Mouse (Mus musculus): ENCODE data around the gene Mblac2. TPM values are rescaled to one million over a fixed set of nuclear protein-coding genes. Genes with fewer than 3 reads are reported as not detected.

The Mblac2 gene
- polyA plus RNA-seq, 1 experiment from 2014 or later, result 55.4 TPM

DNA sequence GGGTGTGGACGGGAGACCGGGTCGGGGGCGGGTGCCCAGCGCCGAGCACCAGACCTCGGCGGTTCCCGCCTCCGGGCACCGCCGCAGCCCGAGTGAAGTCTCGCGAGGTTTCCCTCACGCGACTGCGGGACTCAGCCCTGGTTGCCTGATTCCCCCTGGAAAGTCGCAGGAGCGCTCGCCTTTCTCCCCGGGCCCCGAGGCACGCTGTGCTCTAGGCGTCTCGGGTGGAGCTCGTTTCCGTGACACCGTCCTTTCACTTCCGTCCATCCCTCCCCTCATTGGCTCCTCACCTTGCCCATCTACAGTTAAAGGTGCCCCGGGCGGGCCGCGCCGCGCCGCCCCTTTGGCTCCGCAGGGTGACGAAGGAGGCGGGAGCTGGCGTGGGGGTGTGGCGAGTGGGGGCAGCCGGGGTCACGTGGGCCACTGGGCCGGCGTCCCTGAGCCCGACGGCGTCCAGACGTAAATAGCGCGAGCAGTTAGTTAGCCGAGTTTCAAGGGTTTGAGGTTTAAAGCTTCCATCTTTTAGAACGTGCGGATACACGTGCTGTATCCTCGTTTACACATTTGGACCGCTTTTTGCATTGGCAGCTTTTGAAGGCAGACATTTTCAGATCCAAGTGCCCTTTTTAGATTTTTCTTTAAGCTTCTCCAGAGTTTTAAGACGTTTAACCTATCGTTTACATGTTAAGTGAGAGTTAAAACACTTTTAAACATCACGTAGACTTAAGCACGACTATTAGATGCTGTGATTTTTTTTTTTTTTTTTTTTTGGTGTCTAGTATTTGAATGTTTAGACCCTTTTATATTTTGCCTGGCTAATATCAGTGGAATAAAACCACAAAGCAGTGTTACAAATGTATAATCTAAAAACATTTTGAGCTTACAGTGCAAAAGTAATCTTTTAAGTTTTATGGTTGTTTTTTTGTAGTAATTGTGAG is 72.5 kb downstream of the Mblac2 start:
- Histone ChIP-seq H3K9ac (ENCODE audit: low read depth, low read length) (peak overlapping the region; percentile 89), H3K4me2 (ENCODE audit: low read length) (peak overlapping the region; percentile 54), H3K36me3 (ENCODE audit: control insufficient read depth, insufficient read depth, low read length) (no peaks in the 10 kb centered on the region), H3K4me3 (ENCODE audit: low read depth, low read length) (peak overlapping the region; percentile 76), H3K27ac (ENCODE audit: low read length) (peak overlapping the region; percentile 100), H3K27me3 (ENCODE audit: control insufficient read depth, insufficient read depth, low read depth, low read length) (no peaks in the 10 kb centered on the region), H3K9me3 (replicated peaks; ENCODE audit: control insufficient read depth, low read length, poor library complexity, severe bottlenecking) (no peaks in the 10 kb centered on the region), H3K4me1 (ENCODE audit: control insufficient read depth, insufficient read depth, low read length) (peaks cover 20% of the 10 kb centered on the region)
- WGBS, result under 1% methylated on average over 62 of the region's 62 CpGs
- ATAC-seq, result peak; percentile 99

DNA sequence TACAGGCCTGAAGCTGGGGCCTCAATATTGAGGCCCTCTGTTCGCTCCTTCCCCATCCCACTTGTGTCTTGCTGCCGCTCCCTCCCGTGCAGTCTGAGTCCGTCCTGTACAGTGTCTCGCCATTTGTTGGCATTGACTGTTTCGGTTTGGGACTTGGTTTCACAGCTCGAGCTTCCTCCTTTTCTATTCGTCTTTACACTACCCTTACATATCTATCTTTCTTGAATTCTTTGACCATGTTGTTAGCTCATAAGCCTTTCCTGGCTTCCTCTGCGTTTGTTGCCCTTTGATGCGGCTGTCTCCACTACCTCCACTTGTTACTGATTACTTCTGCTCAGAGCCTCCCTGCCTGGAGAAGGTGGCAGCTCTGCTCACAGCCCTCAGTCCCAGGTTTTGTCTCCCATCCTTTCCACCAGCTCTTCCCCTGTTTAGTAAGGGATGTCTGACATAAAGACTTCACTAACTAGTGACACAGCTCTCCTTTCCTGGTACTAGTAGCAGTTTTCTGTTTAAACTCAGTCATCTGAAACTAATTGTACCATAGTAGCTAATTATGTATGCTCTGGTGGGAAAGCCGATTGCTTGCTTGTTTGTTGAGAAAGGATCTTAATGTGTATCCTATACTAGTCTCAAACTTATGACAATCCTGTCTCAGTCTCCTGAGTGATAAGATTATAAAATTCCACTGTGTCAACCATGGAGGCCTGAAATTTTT is 74.8 kb downstream of the Mblac2 start:
- Histone ChIP-seq H3K4me3 (ENCODE audit: low read depth, low read length) (no peak overlapping the region), H3K36me3 (ENCODE audit: control insufficient read depth, insufficient read depth, low read length) (peaks cover 2% of the 10 kb centered on the region; the same call in 1 of the 2 replicates), H3K9me3 (replicated peaks; ENCODE audit: control insufficient read depth, low read length, poor library complexity, severe bottlenecking) (no peaks in the 10 kb centered on the region), H3K9ac (ENCODE audit: low read depth, low read length) (no peak overlapping the region), H3K4me1 (ENCODE audit: control insufficient read depth, insufficient read depth, low read length) (peaks cover 20% of the 10 kb centered on the region), H3K4me2 (ENCODE audit: low read length) (no peak overlapping the region; the same call in 1 of the 2 replicates), H3K27me3 (ENCODE audit: control insufficient read depth, insufficient read depth, low read depth, low read length) (no peaks in the 10 kb centered on the region), H3K27ac (ENCODE audit: low read length) (no peak overlapping the region)
- WGBS, result 73% methylated on average over 11 of the region's 11 CpGs
- ATAC-seq, result no peak

DNA sequence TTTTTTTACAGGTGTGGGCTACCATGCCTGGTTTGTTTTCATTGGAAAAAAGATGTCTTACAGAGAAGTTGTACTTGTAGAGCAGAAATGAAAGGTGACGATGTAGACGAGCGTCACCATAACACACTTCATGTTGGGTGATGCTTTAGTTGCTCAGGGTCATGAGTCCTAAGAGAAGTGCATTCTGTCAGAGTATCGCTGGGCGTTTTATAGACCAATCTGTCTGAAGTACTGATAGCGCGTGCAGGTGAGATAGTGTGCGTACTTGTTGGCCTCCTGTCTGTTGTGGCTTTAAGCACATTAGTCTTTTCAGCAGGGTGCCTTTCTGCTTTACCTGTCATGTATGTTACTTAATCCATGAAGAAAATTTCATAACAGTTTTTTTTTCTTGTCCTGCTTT is 79.0 kb downstream of the Mblac2 start:
- H3K9ac ChIP-seq (ENCODE audit: low read depth, low read length), result no peak overlapping the region
- H3K4me3 ChIP-seq (ENCODE audit: low read depth, low read length), result no peak overlapping the region
- no peak overlapping the region for H3K4me2 ChIP-seq (ENCODE audit: low read length)
- no peak overlapping the region for H3K27ac ChIP-seq (ENCODE audit: low read length)
- no peaks in the 10 kb centered on the region for H3K27me3 ChIP-seq (ENCODE audit: control insufficient read depth, insufficient read depth, low read depth, low read length)
- 97% methylated on average over 8 of the region's 8 CpGs for WGBS
- peaks cover 9% of the 10 kb centered on the region for H3K36me3 ChIP-seq (ENCODE audit: control insufficient read depth, insufficient read depth, low read length)
- H3K4me1 ChIP-seq (ENCODE audit: control insufficient read depth, insufficient read depth, low read length), result peaks cover 6% of the 10 kb centered on the region
- no peaks in the 10 kb centered on the region for H3K9me3 ChIP-seq (replicated peaks; ENCODE audit: control insufficient read depth, low read length, poor library complexity, severe bottlenecking)
- no peak for ATAC-seq

DNA sequence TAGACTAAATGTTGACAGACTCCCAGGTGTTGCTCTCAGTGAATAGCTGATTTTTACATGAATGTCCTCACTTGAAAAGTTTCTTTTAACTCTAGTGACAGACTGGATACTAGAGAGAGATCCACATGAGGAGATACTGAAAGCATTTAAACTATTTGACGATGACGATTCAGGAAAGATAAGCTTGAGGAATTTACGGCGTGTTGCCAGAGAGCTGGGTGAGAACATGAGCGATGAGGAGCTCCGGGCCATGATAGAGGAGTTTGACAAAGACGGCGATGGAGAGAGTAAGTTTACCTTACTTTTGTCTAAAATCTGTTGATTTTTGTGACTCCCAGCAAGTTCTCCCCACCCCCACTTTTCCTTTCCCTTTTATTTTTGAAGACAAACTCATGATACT is 80.7 kb downstream of the Mblac2 start:
- 0 out of 2 replicates have a peak, but pooled peaks cover 2% of the 10 kb centered on the region for H3K4me1 ChIP-seq (ENCODE audit: control insufficient read depth, insufficient read depth, low read length)
- no peak for ATAC-seq
- H3K9me3 ChIP-seq (replicated peaks; ENCODE audit: control insufficient read depth, low read length, poor library complexity, severe bottlenecking), result no peaks in the 10 kb centered on the region
- no peaks in the 10 kb centered on the region for H3K27me3 ChIP-seq (ENCODE audit: control insufficient read depth, insufficient read depth, low read depth, low read length)
- H3K9ac ChIP-seq (ENCODE audit: low read depth, low read length), result no peak overlapping the region
- no peak overlapping the region for H3K27ac ChIP-seq (ENCODE audit: low read length)
- whole genome bisulfite sequencing, result 93% methylated on average over 8 of the region's 8 CpGs
- H3K36me3 ChIP-seq (ENCODE audit: control insufficient read depth, insufficient read depth, low read length), result peaks cover 9% of the 10 kb centered on the region
- H3K4me2 ChIP-seq (ENCODE audit: low read length), result no peak overlapping the region
- H3K4me3 ChIP-seq (ENCODE audit: low read depth, low read length), result no peak overlapping the region

DNA sequence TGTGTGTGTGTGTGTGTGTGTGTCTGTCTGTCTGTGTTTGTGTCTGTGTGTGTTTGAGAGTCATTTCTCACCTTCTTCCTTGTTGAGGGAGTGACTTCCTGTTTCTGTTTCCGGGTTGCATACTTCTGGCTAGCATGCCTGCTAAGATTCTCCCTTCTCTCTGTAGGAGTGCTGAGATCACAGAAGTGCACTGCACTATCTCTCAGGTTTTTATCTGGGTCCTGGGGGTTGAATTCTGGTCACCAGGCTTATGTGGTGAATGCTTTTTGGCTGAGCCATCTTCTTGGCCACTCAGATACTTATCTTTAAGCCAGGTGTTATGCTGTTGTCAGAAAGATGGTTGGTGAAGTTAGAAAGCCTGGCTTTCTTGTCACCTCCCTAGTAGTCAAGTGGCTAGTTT is 82.7 kb downstream of the Mblac2 start:
- peaks cover 9% of the 10 kb centered on the region for H3K36me3 ChIP-seq (ENCODE audit: control insufficient read depth, insufficient read depth, low read length)
- no peak overlapping the region for H3K4me2 ChIP-seq (ENCODE audit: low read length)
- ATAC-seq, result no peak
- 80% methylated on average over 1 of the region's 1 CpGs for WGBS
- H3K9me3 ChIP-seq (replicated peaks; ENCODE audit: control insufficient read depth, low read length, poor library complexity, severe bottlenecking), result no peaks in the 10 kb centered on the region
- no peak overlapping the region for H3K27ac ChIP-seq (ENCODE audit: low read length)
- no peak overlapping the region for H3K9ac ChIP-seq (ENCODE audit: low read depth, low read length)
- no peaks in the 10 kb centered on the region for H3K4me1 ChIP-seq (ENCODE audit: control insufficient read depth, insufficient read depth, low read length)
- no peak overlapping the region for H3K4me3 ChIP-seq (ENCODE audit: low read depth, low read length)
- no peaks in the 10 kb centered on the region for H3K27me3 ChIP-seq (ENCODE audit: control insufficient read depth, insufficient read depth, low read depth, low read length)

DNA sequence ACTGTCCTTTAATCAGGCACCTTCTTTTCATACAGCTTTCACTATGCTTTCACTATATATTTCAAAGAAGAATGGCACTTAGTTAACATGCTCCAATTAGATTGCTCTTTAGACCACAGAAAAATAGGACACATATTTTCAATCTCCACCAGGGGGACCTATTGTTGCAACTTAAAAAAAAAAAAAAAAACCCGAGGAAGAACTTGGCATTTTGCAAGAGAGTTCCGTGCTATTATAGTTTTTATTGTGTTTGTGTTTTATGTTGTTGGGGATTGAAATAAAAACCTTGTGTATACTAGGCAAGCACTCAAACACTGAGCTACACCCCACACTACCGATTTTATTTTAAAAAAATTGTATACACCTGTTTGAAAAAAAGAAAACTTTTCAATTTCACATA is 90.0 kb downstream of the Mblac2 start:
- no peak overlapping the region for H3K4me3 ChIP-seq (ENCODE audit: low read depth, low read length)
- no peak for ATAC-seq
- H3K4me1 ChIP-seq (ENCODE audit: control insufficient read depth, insufficient read depth, low read length), result no peaks in the 10 kb centered on the region
- H3K36me3 ChIP-seq (ENCODE audit: control insufficient read depth, insufficient read depth, low read length), result no peaks in the 10 kb centered on the region
- no peak overlapping the region for H3K4me2 ChIP-seq (ENCODE audit: low read length)
- no peaks in the 10 kb centered on the region for H3K9me3 ChIP-seq (replicated peaks; ENCODE audit: control insufficient read depth, low read length, poor library complexity, severe bottlenecking)
- no peaks in the 10 kb centered on the region for H3K27me3 ChIP-seq (ENCODE audit: control insufficient read depth, insufficient read depth, low read depth, low read length)
- no peak overlapping the region for H3K27ac ChIP-seq (ENCODE audit: low read length)
- no peak overlapping the region for H3K9ac ChIP-seq (ENCODE audit: low read depth, low read length)
- WGBS, result 43% methylated on average over 3 of the region's 3 CpGs

Other genes starting within 250 kb of the Mblac2 start
- gene Adgrv1, start 78.2 kb upstream of the Mblac2 start, polyA plus RNA-seq (2015; fragmentation: Nextera tagmentation; extraction: Ambion mirVana), result 6.6 and 13.0 TPM in 2 replicates
- 16.0 and 20.1 TPM in 2 replicates for gene Lysmd3, start 53.7 kb upstream of the Mblac2 start, polyA plus RNA-seq (2015; fragmentation: Nextera tagmentation; extraction: Ambion mirVana)
- gene Polr3g, start 328 bp upstream of the Mblac2 start, polyA plus RNA-seq (2015; fragmentation: Nextera tagmentation; extraction: Ambion mirVana), result 3.3 and 3.8 TPM in 2 replicates
- 208 and 218 TPM in 2 replicates for gene Cetn3, start 71.7 kb downstream of the Mblac2 start, polyA plus RNA-seq (2015; fragmentation: Nextera tagmentation; extraction: Ambion mirVana)

Data from midbrain, embryonic 16.5 days (tissue).